Mouse (Mus musculus): ENCODE data around the gene Gabrg2.

Gabrg2 gene

GRCm38 (mm10) chr11:42000190-42001098 is at the start of gene Gabrg2:
TSS of gene Gabrg2 (minus strand) at chr11:42000857.
- no peak for DNase-seq (ENCODE audit: low read depth)

- no peak for DNase-seq (ENCODE audit: low read depth)
Measured at GRCm38 (mm10) chr11:42048201-42048600, 47.5 kb upstream of the Gabrg2 start.

GRCm38 (mm10) chr11:41999468-41999881 is 1.2 kb downstream of the Gabrg2 start:
- peak; percentile 85 for DNase-seq (ENCODE audit: low read depth)

- DNase-seq (ENCODE audit: low read depth): peak; percentile 2
Measured at GRCm38 (mm10) chr11:41980152-41980551, 20.5 kb downstream of the Gabrg2 start.

GRCm38 (mm10) chr11:41968595-41968994 is 32.1 kb downstream of the Gabrg2 start:
- no peak for DNase-seq (ENCODE audit: low read depth)

GRCm38 (mm10) chr11:41962706-41963105 is 38.0 kb downstream of the Gabrg2 start:
- DNase-seq (ENCODE audit: low read depth): no peak

- DNase-seq (ENCODE audit: low read depth): no peak
Measured at GRCm38 (mm10) chr11:41953550-41953949, 47.1 kb downstream of the Gabrg2 start.

GRCm38 (mm10) chr11:41951898-41952297 is 48.8 kb downstream of the Gabrg2 start:
- peak; percentile 6 for DNase-seq (ENCODE audit: low read depth)

- DNase-seq (ENCODE audit: low read depth): no peak
Measured at GRCm38 (mm10) chr11:41945471-41945870, 55.2 kb downstream of the Gabrg2 start.

- no peak for DNase-seq (ENCODE audit: low read depth)
Measured at GRCm38 (mm10) chr11:41937979-41938378, 62.7 kb downstream of the Gabrg2 start.

GRCm38 (mm10) chr11:41918864-41919263 is 81.8 kb downstream of the Gabrg2 start:
- DNase-seq (ENCODE audit: low read depth): no peak

- DNase-seq (ENCODE audit: low read depth): no peak
Measured at GRCm38 (mm10) chr11:41914066-41914465, 86.6 kb downstream of the Gabrg2 start.

GRCm38 (mm10) chr11:41903661-41904060 is 97.0 kb downstream of the Gabrg2 start:
- DNase-seq (ENCODE audit: low read depth): no peak

Measured in NIH3T3 (cell line).